Mouse (Mus musculus) liver, embryonic 14.5 days (tissue): ENCODE measurements at regions not wholly inside any gene's neighbourhood (a gene's known extent, or its start where the extent isn't known, plus 50 kb on each side); places are given as distances from the start of the nearest gene placed in this dataset.

Source experiments
- ATAC-seq: fragments of 200-750 bp; cut with Nextera tagmentation; 2 replicates; pipeline ENCODE4 v1.8.0; 2017; ENCODE audit warnings: moderate number of reproducible peaks, mild to moderate bottlenecking, moderate library complexity; ENCODE audit not compliant: insufficient read depth
- DNase-seq, 3 experiments: peaks; one replicate each; pipeline ENCODE4 v3.0.0-alpha.2; 2012 to 2013; ENCODE audit warnings: low read depth in 3 of 3, low spot score in 3 of 3
- H3K27ac ChIP-seq: fragments of 300-500 bp; sonication (generic); 2 replicates; pipeline ENCODE4 v1.5.1; 2014; ENCODE audit warnings: moderate library complexity, mild to moderate bottlenecking, control low read depth, inconsistent platforms
- H3K27me3 ChIP-seq: fragments of 300-500 bp; sonication (generic); 2 replicates; pipeline ENCODE4 v1.6.1; 2014; ENCODE audit warnings: mild to moderate bottlenecking, low read length, moderate library complexity; ENCODE audit not compliant: control insufficient read depth, insufficient read depth
- H3K36me3 ChIP-seq: fragments of 300-500 bp; sonication (generic); replicated peaks from 2 replicates; pipeline ENCODE4 v1.6.1; 2014; ENCODE audit warnings: low read depth; ENCODE audit not compliant: control insufficient read depth, insufficient read depth
- H3K4me1 ChIP-seq, 2 experiments: fragments of 200-500 bp in 1 of 2; fragments of 300-500 bp in 1 of 2; sonication (generic) in 1 of 2; replicated peaks; 2 replicates each; pipeline ENCODE4 v1.6.1; 2012 to 2014; ENCODE audit warnings: antibody characterized with exemption in 1 of 2, inconsistent platforms in 1 of 2, low read length in 1 of 2; ENCODE audit not compliant: control insufficient read depth in 2 of 2, insufficient read depth in 2 of 2
- H3K4me2 ChIP-seq: fragments of 300-500 bp; sonication (generic); 2 replicates; pipeline ENCODE4 v1.6.1; 2014; ENCODE audit warnings: low read depth, mild to moderate bottlenecking, control low read depth, moderate library complexity
- H3K4me3 ChIP-seq, 2 experiments: fragments of 200-500 bp in 1 of 2; fragments of 300-500 bp in 1 of 2; sonication (generic) in 1 of 2; 2 replicates each; pipeline ENCODE4 v1.5.1; 2012 to 2014; ENCODE audit warnings: low read depth in 2 of 2, low read length in 2 of 2, mild to moderate bottlenecking in 2 of 2, control low read depth in 1 of 2, inconsistent platforms in 1 of 2, moderate library complexity in 1 of 2; ENCODE audit not compliant: insufficient read depth in 1 of 2
- H3K9ac ChIP-seq: fragments of 300-500 bp; sonication (generic); replicated peaks from 2 replicates; pipeline ENCODE4 v1.6.1; 2014; ENCODE audit warnings: mild to moderate bottlenecking, control low read depth, moderate library complexity
- H3K9me3 ChIP-seq: fragments of 300-500 bp; sonication (generic); 2 replicates; pipeline ENCODE4 v1.6.1; 2016; ENCODE audit warnings: low read length, mixed read lengths; ENCODE audit not compliant: control insufficient read depth
- CTCF ChIP-seq: IDR thresholded peaks from 2 replicates; pipeline ENCODE4 v1.5.1; 2016; ENCODE audit warnings: antibody characterized with exemption, low read depth, control low read depth
- EP300 ChIP-seq: IDR thresholded peaks from 2 replicates; pipeline ENCODE4 v1.6.1; 2016; ENCODE audit warnings: antibody characterized with exemption, low read depth
- WGBS: fragments of 180-500 bp; shearing (Covaris S2); extraction: QIAGEN DNeasy Blood & Tissue Kit; methylation state at CpG from one replicate; pipeline ENCODE4 v1.1.7; 2014; ENCODE audit not compliant: insufficient replicate concordance; 5-methylcytosine and 5-hydroxymethylcytosine counted together

DNA sequence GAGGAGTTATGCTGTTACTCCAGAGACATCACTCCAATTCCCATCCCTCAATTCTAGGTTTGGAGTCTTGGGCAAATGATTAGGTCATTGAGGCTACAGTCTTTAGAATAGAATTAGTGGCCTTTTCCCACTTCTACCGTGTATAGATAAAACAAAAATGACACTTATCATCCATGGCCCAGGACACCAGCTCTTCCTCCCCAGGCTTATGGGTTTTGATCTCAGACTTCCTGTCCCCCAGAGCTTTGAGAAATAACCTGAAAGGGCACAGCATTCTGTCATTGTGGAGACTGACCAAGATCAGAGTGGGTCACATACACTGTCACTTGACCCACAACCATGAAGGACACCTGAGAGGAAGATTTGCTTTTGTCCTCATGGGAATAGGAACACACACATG lies 283.3 kb upstream of the Gm5148 start:
- H3K4me2 ChIP-seq = no peak overlapping the region
- no peak for TF ChIP-seq EP300
- DNase-seq = no peak

GRCm38 (mm10) chr3:38002275-38002674 lies 278.0 kb upstream of the Gm5148 start:
- Histone ChIP-seq H3K9me3 (no peaks in the 10 kb centered on the region), H3K36me3 (no peaks in the 10 kb centered on the region), H3K9ac (no peak overlapping the region), H3K4me1 (no peaks in the 10 kb centered on the region), H3K4me3 (no peak overlapping the region), H3K4me2 (no peak overlapping the region), H3K27ac (no peak overlapping the region), H3K27me3 (no peaks in the 10 kb centered on the region)
- WGBS = 75% methylated on average over 10 of the region's 10 CpGs
- no peak for TF ChIP-seq EP300
- TF ChIP-seq CTCF = no peak
- DNase-seq = no peak
- no peak for ATAC-seq

More for the DNA sequence above, 283.3 kb upstream of the Gm5148 start:
- no peaks in the 10 kb centered on the region for H3K36me3 ChIP-seq
- ATAC-seq = no peak
- no peak overlapping the region for H3K9ac ChIP-seq
- no peak overlapping the region for H3K27ac ChIP-seq
- H3K4me1 ChIP-seq = no peaks in the 10 kb centered on the region
- H3K27me3 ChIP-seq = no peaks in the 10 kb centered on the region
- no peak overlapping the region for H3K4me3 ChIP-seq
- WGBS = 20% methylated on average over 1 of the region's 1 CpGs
- H3K9me3 ChIP-seq = no peaks in the 10 kb centered on the region

GRCm38 (mm10) chr3:37999779-38000178 lies 275.5 kb upstream of the Gm5148 start:
- no peak for DNase-seq
- TF ChIP-seq CTCF = no peak
- TF ChIP-seq EP300 = no peak
- 73% methylated on average over 1 of the region's 1 CpGs for WGBS

GRCm38 (mm10) chr3:37997998-37998397 lies 273.7 kb upstream of the Gm5148 start:
- Histone ChIP-seq H3K4me3 (no peak overlapping the region), H3K36me3 (no peaks in the 10 kb centered on the region), H3K27me3 (no peaks in the 10 kb centered on the region), H3K27ac (no peak overlapping the region), H3K9ac (no peak overlapping the region), H3K4me2 (no peak overlapping the region), H3K9me3 (no peaks in the 10 kb centered on the region), H3K4me1 (no peaks in the 10 kb centered on the region)
- 59% methylated on average over 3 of the region's 3 CpGs for WGBS
- ATAC-seq (no peak), DNase-seq (no peak)
- no peak for TF ChIP-seq EP300

More at GRCm38 (mm10) chr3:37999779-38000178, 275.5 kb upstream of the Gm5148 start:
- Histone ChIP-seq H3K4me2 (no peak overlapping the region), H3K4me1 (no peaks in the 10 kb centered on the region), H3K9me3 (no peaks in the 10 kb centered on the region), H3K4me3 (no peak overlapping the region), H3K36me3 (no peaks in the 10 kb centered on the region), H3K27ac (no peak overlapping the region), H3K9ac (no peak overlapping the region), H3K27me3 (no peaks in the 10 kb centered on the region)
- ATAC-seq = no peak

DNA sequence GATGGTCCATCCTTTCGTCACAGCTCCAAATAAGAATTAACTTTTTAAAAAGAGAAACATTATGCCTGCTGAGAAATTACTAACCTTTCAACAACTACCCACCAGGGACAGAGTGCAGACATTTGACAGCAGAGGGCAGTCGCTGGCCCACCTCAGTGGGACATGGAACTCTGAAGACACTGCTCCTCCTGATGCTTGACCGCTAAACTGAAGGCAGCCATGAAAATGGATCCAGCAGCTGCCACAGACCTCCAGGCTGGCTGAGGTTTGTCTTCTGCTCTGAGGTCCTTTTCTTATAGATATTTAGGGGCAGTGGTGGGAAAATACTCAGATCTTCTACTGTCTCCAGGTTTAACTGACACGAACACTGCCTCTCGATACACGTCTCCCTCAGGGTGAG lies 265.7 kb upstream of the Gm5148 start:
- WGBS = 70% methylated on average over 6 of the region's 6 CpGs
- ATAC-seq = no peak

More for the DNA sequence above, 265.7 kb upstream of the Gm5148 start:
- H3K9me3 ChIP-seq = no peaks in the 10 kb centered on the region
- no peaks in the 10 kb centered on the region for H3K27me3 ChIP-seq
- H3K36me3 ChIP-seq = no peaks in the 10 kb centered on the region
- H3K4me3 ChIP-seq = no peak overlapping the region
- no peak overlapping the region for H3K4me2 ChIP-seq
- no peak overlapping the region for H3K9ac ChIP-seq
- H3K4me1 ChIP-seq = no peaks in the 10 kb centered on the region
- no peak for DNase-seq
- TF ChIP-seq EP300 (no peak), CTCF (no peak)
- H3K27ac ChIP-seq = no peak overlapping the region
